Mouse (Mus musculus) hindbrain, embryonic 10.5 days (tissue): ENCODE data around the gene Lrrc49. TPM values are rescaled to one million over a fixed set of nuclear protein-coding genes. Genes with fewer than 3 reads are reported as not detected.

Experiments used
- polyA plus RNA-seq: library from polyadenylated mRNA; unstranded; fragments of >200 nt; fragmentation: Nextera tagmentation; extraction: Ambion mirVana; gene quantifications from 2 replicates; pipeline ENCODE4 v1.2.1, GENCODE M21; 2016

Gene Lrrc49
- polyA plus RNA-seq, 1 experiment from 2014 or later: 38.6 TPM

Other genes with a start within 250 kb of the Lrrc49 start
- 4.0 and 6.7 TPM in 2 replicates for gene Thsd4, start 166.1 kb downstream of the Lrrc49 start, polyA plus RNA-seq
- 0.87 and 1.5 TPM in 2 replicates for gene Larp6, start 24.8 kb upstream of the Lrrc49 start, polyA plus RNA-seq
- gene Uaca, start 106.4 kb upstream of the Lrrc49 start, polyA plus RNA-seq: 22.5 and 30.7 TPM in 2 replicates